9 mouse cellular contexts compared by ENCODE assay signal in genomic region chr2:26138252-26139033, GRCm38 (mm10). TPM values are rescaled to one million over a fixed set of nuclear protein-coding genes. Genes with fewer than 3 reads are reported as not detected.
DNase-seq lines count a peak whose midpoint lies in the region; ATAC-seq and TF ChIP-seq lines count a peak whose summit lies in the region.
"Had no signal": no experiment of that assay in that cellular context is flagged by ENCODE, and none has a peak within 500 bp of the region (broad histone marks: within the 10 kb centered on the region; RNA-seq: fewer than 3 reads in every experiment).

No protein-coding gene starts in this region.

- peak overlapping the region; percentile 86; the same call in 1 of the 2 replicates for H3K4me2 ChIP-seq in forebrain, embryonic 11.5 days (ENCODE audit: low read depth, low read length, severe bottlenecking)
- no peak overlapping the region for H3K4me2 ChIP-seq in forebrain, postnatal 0 days (ENCODE audit: low read depth)
- peak overlapping the region; percentile 81 for H3K4me2 ChIP-seq in hindbrain, embryonic 12.5 days (replicated peaks)
- peak overlapping the region; percentile 86 for H3K4me2 ChIP-seq in liver, embryonic 14.5 days (ENCODE audit: low read depth)

- peak; percentile 59 to 64; a peak in 3 of 4 replicates for TF ChIP-seq POLR2A in MEL (IDR thresholded peaks at IDR 0.05; ENCODE audit: control insufficient read depth in 1 of 2, insufficient read depth in 1 of 2, low read depth in 1 of 2, low read length in 2 of 2, poor library complexity in 1 of 2)

- no peak overlapping the region for H3K27ac ChIP-seq in forebrain, embryonic 11.5 days (ENCODE audit: low read depth, low read length)
- H3K27ac ChIP-seq in forebrain, postnatal 0 days (ENCODE audit: low read depth, low read length), result no peak overlapping the region
- H3K27ac ChIP-seq in MEL (ENCODE audit: control insufficient read depth, low read depth, low read length), result peak overlapping the region; percentile 88
- H3K27ac ChIP-seq in hindbrain, embryonic 12.5 days, result 0 out of 2 replicates have a peak overlapping the region, but pooled peaks have one; percentile 99
- H3K27ac ChIP-seq in liver, embryonic 14.5 days, result peak overlapping the region; percentile 79

- DNase-seq in forebrain, embryonic 11.5 days (ENCODE audit: low spot score), result peak; percentile 60
- no peak for DNase-seq in forebrain, postnatal 0 days
- peak; percentile 92 for DNase-seq in MEL (ENCODE audit: low read depth, low spot score)
- peak; percentile 58 to 69 (median 67) for DNase-seq in liver, embryonic 14.5 days (ENCODE audit: low read depth in 3 of 3, low spot score in 3 of 3)
- DNase-seq in thymus, postnatal 25 days, result peak; percentile 12
- DNase-seq in left cerebral cortex, adult 8-10 months (ENCODE audit: low spot score in 2 of 2), result no peak
- no peak for DNase-seq in lung, postnatal 25 days (ENCODE audit: low spot score)

- H3K79me2 ChIP-seq in MEL (ENCODE audit: control insufficient read depth, insufficient read depth, low read length, poor library complexity), result peaks cover 20% of the 10 kb centered on the region

- no peak for TF ChIP-seq RAD21 in MEL (IDR thresholded peaks at IDR 0.05; ENCODE audit: low read depth, low read length)

- H3K4me1 ChIP-seq in forebrain, embryonic 11.5 days (replicated peaks; ENCODE audit: control insufficient read depth, insufficient read depth, low read length), result peaks cover 13% of the 10 kb centered on the region
- peaks cover 6% of the 10 kb centered on the region; the same call in 1 of the 2 replicates for H3K4me1 ChIP-seq in forebrain, postnatal 0 days (ENCODE audit: insufficient read depth)
- H3K4me1 ChIP-seq in MEL (ENCODE audit: control insufficient read depth in 1 of 2, insufficient read depth in 2 of 2, low read length in 2 of 2), result peaks cover 0 to 11% of the 10 kb centered on the region in 2 experiments; a peak in 2 of 4 replicates
- H3K4me1 ChIP-seq in hindbrain, embryonic 12.5 days, result peaks cover 34% of the 10 kb centered on the region
- peaks cover 8 to 27% of the 10 kb centered on the region in 2 experiments for H3K4me1 ChIP-seq in liver, embryonic 14.5 days (replicated peaks; ENCODE audit: control insufficient read depth in 2 of 2, insufficient read depth in 2 of 2, low read length in 1 of 2)

- no peaks in the 10 kb centered on the region; the same call in 1 of the 2 replicates for H3K9me3 ChIP-seq in forebrain, embryonic 11.5 days (ENCODE audit: control insufficient read depth, low read length)
- H3K9me3 ChIP-seq in forebrain, postnatal 0 days (ENCODE audit: low read length), result no peaks in the 10 kb centered on the region
- H3K9me3 ChIP-seq in MEL (replicated peaks; ENCODE audit: insufficient read depth, low read length), result no peaks in the 10 kb centered on the region
- H3K9me3 ChIP-seq in hindbrain, embryonic 12.5 days (replicated peaks), result no peaks in the 10 kb centered on the region
- no peaks in the 10 kb centered on the region for H3K9me3 ChIP-seq in liver, embryonic 14.5 days (ENCODE audit: control insufficient read depth, low read length)

- H3K27me3 ChIP-seq in forebrain, embryonic 11.5 days (ENCODE audit: control insufficient read depth, insufficient read depth, low read length), result no peaks in the 10 kb centered on the region
- H3K27me3 ChIP-seq in forebrain, postnatal 0 days (ENCODE audit: insufficient read depth, low read length), result no peaks in the 10 kb centered on the region
- H3K27me3 ChIP-seq in MEL (ENCODE audit: control insufficient read depth in 1 of 2, insufficient read depth in 2 of 2, low read length in 2 of 2), result no peaks in the 10 kb centered on the region
- no peaks in the 10 kb centered on the region for H3K27me3 ChIP-seq in hindbrain, embryonic 12.5 days
- no peaks in the 10 kb centered on the region for H3K27me3 ChIP-seq in liver, embryonic 14.5 days (ENCODE audit: control insufficient read depth, insufficient read depth, low read length)
- H3K27me3 ChIP-seq: Patski had no signal

- H3K4me3 ChIP-seq in forebrain, embryonic 11.5 days (ENCODE audit: low read depth, low read length), result peak overlapping the region; percentile 74
- no peak overlapping the region for H3K4me3 ChIP-seq in forebrain, postnatal 0 days (ENCODE audit: low read depth, low read length)
- H3K4me3 ChIP-seq in MEL (ENCODE audit: control insufficient read depth in 1 of 2, insufficient read depth in 1 of 2, low read depth in 2 of 2, low read length in 2 of 2), result peak overlapping the region; percentile 76 to 89
- H3K4me3 ChIP-seq in hindbrain, embryonic 12.5 days, result peak overlapping the region; percentile 85; the same call in 1 of the 2 replicates
- peak overlapping the region; percentile 79 to 90 for H3K4me3 ChIP-seq in liver, embryonic 14.5 days (ENCODE audit: insufficient read depth in 1 of 2, low read depth in 2 of 2, low read length in 2 of 2)

- peak in 1 of 2 experiments; percentile 64; a peak in 2 of 4 replicates for TF ChIP-seq EP300 in MEL (IDR thresholded peaks at IDR 0.05; ENCODE audit: low read depth in 1 of 2, low read length in 2 of 2)
- no peak for TF ChIP-seq EP300 in liver, embryonic 14.5 days (IDR thresholded peaks at IDR 0.05; ENCODE audit: low read depth)

- ATAC-seq in forebrain, embryonic 11.5 days (replicated peaks; ENCODE audit: low FRiP score), result no peak
- no peak for ATAC-seq in forebrain, postnatal 0 days
- no peak for ATAC-seq in hindbrain, embryonic 12.5 days (ENCODE audit: low FRiP score)
- ATAC-seq in liver, embryonic 14.5 days (ENCODE audit: insufficient read depth), result peak; percentile 44
- ATAC-seq: Patski had no signal

- peak overlapping the region; percentile 90 for H3K9ac ChIP-seq in forebrain, embryonic 11.5 days (ENCODE audit: low read length)
- H3K9ac ChIP-seq in forebrain, postnatal 0 days, result no peak overlapping the region
- H3K9ac ChIP-seq in MEL (ENCODE audit: control insufficient read depth, low read depth, low read length, poor library complexity, severe bottlenecking), result peak overlapping the region; percentile 90
- peak overlapping the region; percentile 93; the same call in 1 of the 2 replicates for H3K9ac ChIP-seq in hindbrain, embryonic 12.5 days
- peak overlapping the region; percentile 88 for H3K9ac ChIP-seq in liver, embryonic 14.5 days (replicated peaks)

- WGBS in forebrain, embryonic 11.5 days, result 83% methylated on average over 31 of the region's 31 CpGs
- 86% methylated on average over 31 of the region's 31 CpGs for WGBS in forebrain, postnatal 0 days
- WGBS in hindbrain, embryonic 12.5 days, result 80% methylated on average over 31 of the region's 31 CpGs
- WGBS in liver, embryonic 14.5 days (ENCODE audit: insufficient replicate concordance), result 37% methylated on average over 31 of the region's 31 CpGs

- no peak for TF ChIP-seq CTCF in forebrain, postnatal 0 days (IDR thresholded peaks at IDR 0.05; ENCODE audit: low read depth)
- TF ChIP-seq CTCF in MEL (IDR thresholded peaks at IDR 0.05 in 2 of 3, conservative IDR thresholded peaks at IDR 0.05 in 1 of 3; ENCODE audit: control insufficient read depth in 1 of 3, insufficient read depth in 1 of 3, low read depth in 2 of 3, low read length in 3 of 3, poor library complexity in 1 of 3, severe bottlenecking in 1 of 3), result no peak
- no peak for TF ChIP-seq CTCF in liver, embryonic 14.5 days (IDR thresholded peaks at IDR 0.05; ENCODE audit: low read depth)

- no peaks in the 10 kb centered on the region for H3K36me3 ChIP-seq in forebrain, embryonic 11.5 days (ENCODE audit: control insufficient read depth, insufficient read depth, low read length)
- H3K36me3 ChIP-seq in forebrain, postnatal 0 days (ENCODE audit: insufficient read depth), result peaks cover 7% of the 10 kb centered on the region
- peaks cover 0 to 6% of the 10 kb centered on the region in 2 experiments; a peak in 2 of 4 replicates for H3K36me3 ChIP-seq in MEL (ENCODE audit: control insufficient read depth in 1 of 2, insufficient read depth in 2 of 2, low read length in 2 of 2)
- peaks cover 18% of the 10 kb centered on the region for H3K36me3 ChIP-seq in hindbrain, embryonic 12.5 days
- H3K36me3 ChIP-seq in liver, embryonic 14.5 days (replicated peaks; ENCODE audit: control insufficient read depth, insufficient read depth, low read depth), result peaks cover 6% of the 10 kb centered on the region; the same call in 1 of the 2 replicates

TF ChIP-seq in MEL, 35 proteins besides CTCF, POLR2A, EP300 and RAD21 (continues in another document):
- TF ChIP-seq USF2 (IDR thresholded peaks at IDR 0.05; ENCODE audit: borderline replicate concordance in 1 of 2, insufficient read depth in 1 of 2, low read depth in 1 of 2, low read length in 2 of 2) (peak in 1 of 2 experiments; percentile 42; a peak in 1 of 4 replicates), CHD1 (IDR thresholded peaks at IDR 0.05; ENCODE audit: low read depth, low read length) (no peak), POLR2AphosphoS5 (IDR thresholded peaks at IDR 0.05; ENCODE audit: borderline replicate concordance, low read depth, low read length) (no peak; the same call in 1 of the 2 replicates), ZC3H11A (IDR thresholded peaks at IDR 0.05; ENCODE audit: low read depth, low read length) (no peak), ZKSCAN1 (IDR thresholded peaks at IDR 0.05; ENCODE audit: low read depth, low read length) (no peak), E2F4 (IDR thresholded peaks at IDR 0.05; ENCODE audit: borderline replicate concordance, low read depth, low read length) (no peak), ZMIZ1 (IDR thresholded peaks at IDR 0.05; ENCODE audit: low read depth, low read length) (no peak), NRF1 (IDR thresholded peaks at IDR 0.05; ENCODE audit: insufficient read depth, low read depth, low read length, poor library complexity, severe bottlenecking) (peak; percentile 87), TBP (IDR thresholded peaks at IDR 0.05; ENCODE audit: low read depth, low read length) (peak; percentile 45; the same call in 1 of the 2 replicates), KAT2A (conservative IDR thresholded peaks at IDR 0.05; ENCODE audit: low read depth, low read length) (no peak), ELF1 (IDR thresholded peaks at IDR 0.05; ENCODE audit: low read depth, low read length) (peak; percentile 88), MAZ (IDR thresholded peaks at IDR 0.05; ENCODE audit: low read depth, low read length) (no peak), HCFC1 (IDR thresholded peaks at IDR 0.05; ENCODE audit: low read depth, low read length) (peak; percentile 74)

RNA-seq across cellular contexts. Expression of gene Nacc2, which starts 15.4 kb away (rescaled TPM):
- 6.5 and 8.6 TPM in 2 replicates for polyA plus RNA-seq in forebrain, embryonic 11.5 days (2014; fragmentation: Nextera tagmentation; extraction: Ambion mirVana)
- 18.5 and 18.9 TPM in 2 replicates for total RNA-seq in forebrain, postnatal 0 days (2014; rRNA removed)
- polyA plus RNA-seq in forebrain, postnatal 0 days (2015; fragmentation: Nextera tagmentation; extraction: Ambion mirVana), result 12.3 and 18.3 TPM in 2 replicates
- total RNA-seq in MEL (2012; rRNA removed), result 0.03 and 0.19 TPM in 2 replicates
- 1 to 10 TPM in 1 of 2 experiments, not detected in 1; 1.7 TPM for polyA plus RNA-seq in MEL (2012; ENCODE audit: insufficient read depth in 1 of 2, insufficient read length in 2 of 2, low read depth in 1 of 2, low replicate concordance in 2 of 2, missing spikeins in 1 of 2)
- 12.6 and 15.0 TPM in 2 replicates for polyA plus RNA-seq in hindbrain, embryonic 12.5 days (2016; fragmentation: Nextera tagmentation; extraction: Ambion mirVana)
- polyA plus RNA-seq in liver, embryonic 14.5 days (2012; rRNA removed), result 1.4 TPM in 2 replicates
- polyA plus RNA-seq in liver, embryonic 14.5 days (2014; fragmentation: Nextera tagmentation; extraction: Ambion mirVana), result 2.4 and 3.1 TPM in 2 replicates
- total RNA-seq in left cerebral cortex, adult 8-10 months (2022), result 10 to 100 TPM; 82.0 to 82.9 (median 82.7) TPM

Comparison
In these comparisons a context has a peak if more than half of its experiments do, and no peak if none do; other contexts are left out.
1. DNase-seq: peak in forebrain, embryonic 11.5 days (single experiment), MEL (single experiment), liver, embryonic 14.5 days (3 of 3) and thymus, postnatal 25 days (single experiment); none in forebrain, postnatal 0 days (single experiment), left cerebral cortex, adult 8-10 months (0 of 2) and lung, postnatal 25 days (single experiment).
2. H3K27ac ChIP-seq: peak in MEL (single experiment), hindbrain, embryonic 12.5 days (single experiment) and liver, embryonic 14.5 days (single experiment); none in forebrain, embryonic 11.5 days (single experiment) and forebrain, postnatal 0 days (single experiment).